Mouse (Mus musculus): ENCODE results near the gene Gm49392. TPM values are rescaled to one million over a fixed set of nuclear protein-coding genes. Genes with fewer than 3 reads are reported as not detected.
"Not testable (repeated sequence)": the region's sequence is repeated elsewhere in the genome, so short reads cannot be mapped to it uniquely, and the experiment has no call there.

Gene Gm49392
- under 1 TPM; 0.32 to 0.74 TPM for total RNA-seq (2021)
- long read RNA-seq, experiment 1, result 0 reads
- long read RNA-seq, experiment 2, result 0 reads

GRCm38 (mm10) chr13:60896794-60897193 lies at the start of gene Gm49392:
TSS of gene Gm49392 (minus strand) at chr13:60896894.
- DNase-seq, result not testable (repeated sequence)

DNA sequence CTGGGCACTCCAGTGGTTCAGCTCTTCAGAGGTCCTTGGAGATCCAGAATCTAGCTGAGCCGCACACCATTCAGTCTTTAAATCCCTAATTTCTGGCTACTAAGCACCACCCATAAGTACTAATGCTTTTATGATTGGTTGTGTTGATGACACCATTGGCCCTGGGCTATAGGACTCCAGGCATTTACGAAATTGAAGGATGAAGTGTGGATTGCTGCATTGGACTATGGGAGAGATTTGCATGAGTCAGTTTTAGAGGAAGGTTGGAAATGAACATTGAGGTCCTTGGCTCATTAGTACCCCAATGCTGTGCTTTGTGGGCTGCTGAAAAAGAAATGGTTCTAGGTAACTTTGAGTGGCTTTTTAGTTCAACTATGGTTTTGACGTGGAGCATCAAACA lies 45.2 kb upstream of the Gm49392 start, which contains the start of gene Tpbpa:
Tpbpa (minus strand) TSS at position 101 of the 400 bp plus-strand sequence.
- not testable (repeated sequence) for DNase-seq

GRCm38 (mm10) chr13:60936500-60936901 lies 39.8 kb upstream of the Gm49392 start, which contains the start of the genes Gm49391 and Ctla2a:
TSS of gene Gm49391 (minus strand) at chr13:60936571.
TSS of gene Ctla2a (minus strand) at chr13:60936625.
- DNase-seq, result peak; percentile 28

DNA sequence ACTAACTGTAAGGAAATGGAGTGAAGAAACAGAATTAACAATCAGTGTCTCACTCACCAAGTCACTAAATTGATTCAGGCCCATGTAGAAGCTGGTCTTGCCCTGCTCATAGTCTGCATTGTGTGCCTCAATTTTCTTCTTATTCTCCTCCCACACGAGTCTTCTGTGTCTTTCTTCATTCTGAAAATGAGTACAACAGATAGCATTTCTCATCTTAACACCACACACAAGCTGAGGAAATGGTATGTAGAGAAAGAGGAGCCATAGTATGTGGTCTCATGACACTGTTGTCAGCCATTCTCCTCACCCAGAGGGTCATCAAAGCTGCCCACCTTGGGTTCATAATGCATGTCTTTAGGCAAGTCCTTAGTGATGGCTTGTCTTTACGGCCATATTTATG lies 38.8 kb upstream of the Gm49392 start, which contains the start of gene Gm49393:
Gm49393 (minus strand) TSS at position 101 of the 400 bp plus-strand sequence.
- not testable (repeated sequence) for DNase-seq

GRCm38 (mm10) chr13:60904780-60905179 lies 8.1 kb upstream of the Gm49392 start, which contains the start of gene Tpbpb:
TSS of gene Tpbpb (minus strand) at chr13:60904880.
- not testable (repeated sequence) for DNase-seq

DNA sequence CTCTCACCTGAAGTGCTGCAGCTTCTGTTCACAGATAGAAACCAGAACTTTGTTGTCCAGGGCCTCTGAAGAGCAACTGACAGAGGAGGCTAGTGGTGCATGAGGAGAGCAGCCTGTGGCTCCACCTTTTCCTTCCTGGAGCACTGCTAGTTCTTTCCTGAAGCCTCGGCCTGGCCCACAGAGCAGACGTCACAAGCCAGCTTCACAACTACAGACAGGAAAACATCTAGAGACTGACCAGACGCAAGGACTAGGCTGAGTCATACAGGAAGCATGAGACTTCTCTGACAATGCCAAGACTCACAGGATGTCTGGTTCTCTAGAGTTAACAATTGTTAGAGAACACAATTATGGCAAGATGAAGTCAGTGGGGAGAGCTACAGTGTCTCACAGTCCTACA lies 634 bp upstream of the Gm49392 start, which contains the start of gene Ctla2b:
Ctla2b (minus strand) TSS at position 120 of the 400 bp plus-strand sequence.
- DNase-seq, result peak; percentile 67

DNA sequence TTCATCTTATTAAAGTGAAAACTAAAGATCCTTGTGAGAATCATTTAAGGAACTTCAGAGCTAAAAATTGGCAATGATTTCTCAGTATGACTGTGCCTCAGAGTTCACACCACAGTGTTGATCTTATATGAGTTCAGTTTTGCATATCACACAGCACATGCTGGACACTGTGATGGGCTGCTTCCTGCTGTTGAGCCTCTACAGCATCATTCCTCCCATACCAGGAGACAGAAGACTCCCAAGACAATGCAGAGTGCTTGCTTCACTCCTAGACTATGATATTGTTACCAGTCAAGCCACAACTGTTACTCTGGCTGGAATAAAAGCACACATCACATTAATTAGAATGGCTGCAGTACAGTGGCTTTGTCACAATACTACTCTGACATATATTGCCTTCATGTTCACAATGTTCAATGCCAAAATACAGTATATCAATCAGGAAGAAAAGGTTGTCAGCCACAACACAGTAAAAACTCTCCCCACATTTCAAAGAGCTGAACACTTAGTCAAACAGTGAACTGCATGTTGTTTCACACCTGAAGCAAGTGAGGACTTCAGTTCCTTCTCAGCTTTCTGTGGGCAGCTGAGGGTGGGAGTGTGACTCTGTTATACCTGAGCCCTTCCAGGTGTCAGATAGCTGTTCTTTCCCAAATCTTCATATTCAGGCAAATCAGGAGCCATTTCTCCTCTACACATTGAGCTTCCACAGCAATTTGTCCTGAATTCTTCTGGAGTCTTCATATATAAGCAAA lies 1.1 kb downstream of the Gm49392 start:
- DNase-seq, result no peak

- DNase-seq, result no peak
Measured at GRCm38 (mm10) chr13:60892301-60892700, 4.4 kb downstream of the Gm49392 start.

- DNase-seq, result no peak
Measured at GRCm38 (mm10) chr13:60864281-60864680, 32.4 kb downstream of the Gm49392 start, which contains the start of gene 4930486L24Rik. TSS of gene 4930486L24Rik (minus strand) at chr13:60864475.

DNA sequence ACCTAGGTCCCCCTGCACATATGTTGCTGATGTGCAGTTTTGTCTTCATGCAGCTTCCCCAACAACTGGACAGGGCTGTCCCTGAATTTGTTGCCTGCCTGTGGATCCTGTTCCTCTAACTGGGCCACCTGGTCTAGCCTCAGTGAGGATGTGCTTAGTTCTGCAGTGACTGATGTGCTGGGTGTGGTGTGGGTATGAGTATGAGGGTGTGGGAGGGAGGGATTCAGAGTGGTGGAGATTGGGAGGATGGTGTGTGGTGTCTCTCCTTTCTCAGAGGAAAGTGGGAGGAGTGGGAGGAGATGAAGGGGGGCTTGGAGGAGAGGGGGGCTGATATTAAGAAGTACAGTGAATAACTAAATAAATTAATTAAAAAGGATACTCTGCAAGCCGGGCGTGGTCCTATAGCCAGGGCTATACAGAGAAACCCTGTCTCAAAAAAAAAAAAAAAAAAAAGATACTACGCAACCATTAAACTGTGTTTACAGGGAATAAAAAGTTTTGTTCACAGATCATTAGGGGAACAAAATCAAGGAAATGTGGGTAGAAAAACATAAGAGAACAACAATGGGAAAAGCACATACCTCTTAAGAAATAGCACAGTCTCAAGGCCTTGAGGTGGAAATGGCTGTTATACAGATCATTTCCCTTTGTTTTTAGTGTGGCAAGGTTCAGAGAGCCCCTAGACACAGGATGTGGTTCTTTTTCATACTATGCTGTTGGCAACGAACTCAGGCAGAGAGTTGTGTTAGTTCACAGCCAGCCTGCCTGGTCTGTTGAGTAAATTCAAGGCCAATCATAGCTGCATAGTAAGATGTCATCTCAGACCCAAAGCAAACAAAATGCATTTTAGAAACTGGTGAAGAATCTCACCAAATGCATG lies 48.2 kb downstream of the Gm49392 start:
- DNase-seq, result no peak

DNA sequence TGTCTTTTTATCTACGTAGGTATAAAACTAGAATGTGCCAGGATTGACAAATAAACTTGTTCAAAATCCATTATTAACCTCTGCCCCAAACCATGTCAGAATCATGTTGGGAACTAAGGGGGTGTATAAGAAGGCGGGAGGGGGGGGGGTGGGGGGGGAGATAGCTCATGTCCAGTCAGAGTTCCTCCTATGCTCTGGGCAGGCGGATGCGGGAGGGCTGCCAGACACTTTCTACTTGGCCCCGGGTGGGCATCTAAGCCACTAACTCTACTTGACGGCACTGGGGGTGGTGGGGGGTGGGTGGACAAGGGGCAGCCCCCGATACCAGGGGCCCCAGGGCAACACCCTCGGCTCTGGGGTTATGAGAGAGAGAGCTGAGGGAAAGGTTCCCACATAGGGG lies 53.5 kb downstream of the Gm49392 start:
- DNase-seq, result no peak

GRCm38 (mm10) chr13:60842703-60843102 lies 54.0 kb downstream of the Gm49392 start:
- DNase-seq, result no peak

DNA sequence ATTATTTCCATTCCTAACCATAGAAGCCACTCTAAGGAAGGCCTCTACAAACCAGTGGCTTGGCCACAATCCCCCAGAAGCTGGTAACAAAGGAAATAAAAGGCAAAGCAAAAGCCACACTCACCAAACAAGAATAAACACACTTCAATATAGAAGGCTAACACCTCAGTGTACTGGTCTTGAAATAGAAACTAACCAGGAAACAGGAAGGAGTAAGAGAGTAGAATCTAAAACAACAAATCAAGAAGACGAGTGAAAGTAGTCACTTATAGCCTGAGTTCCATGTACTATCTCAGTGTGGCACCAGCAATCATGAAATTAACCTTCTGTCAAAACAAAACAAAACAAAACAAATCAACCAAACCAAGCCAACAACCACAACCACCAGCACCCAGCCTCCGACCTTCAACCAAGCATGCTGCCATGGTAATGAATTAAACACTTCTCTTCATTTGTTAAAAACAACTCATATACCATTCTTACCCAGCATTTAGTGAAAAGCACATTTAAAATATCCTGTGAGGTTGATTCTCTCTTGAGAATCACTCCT lies 57.3 kb downstream of the Gm49392 start:
- no peak for DNase-seq

DNA sequence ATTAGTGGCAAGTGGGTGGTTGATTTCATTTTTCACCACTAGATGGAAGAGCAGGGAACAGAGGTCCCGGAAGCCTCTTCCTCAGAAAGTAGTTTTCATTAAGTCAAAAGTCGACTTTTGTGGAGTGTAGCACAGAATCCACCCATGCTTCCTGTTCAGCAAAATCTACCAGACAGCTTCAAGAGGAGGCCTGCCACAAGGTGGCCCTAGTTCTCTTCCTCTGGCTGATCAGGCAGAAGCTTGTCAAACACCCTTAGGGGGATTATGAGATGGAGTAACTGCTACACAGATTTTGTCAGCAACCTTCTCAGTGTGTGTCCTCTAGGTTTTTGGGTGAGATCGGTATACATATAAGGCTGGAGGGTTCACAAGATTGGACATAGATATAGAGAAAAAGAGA lies 70.6 kb downstream of the Gm49392 start:
- no peak for DNase-seq

GRCm38 (mm10) chr13:60820486-60821175 lies 76.1 kb downstream of the Gm49392 start:
- no peak for DNase-seq

GRCm38 (mm10) chr13:60819469-60819868 lies 77.2 kb downstream of the Gm49392 start:
- no peak for DNase-seq

- no peak for DNase-seq
Measured at GRCm38 (mm10) chr13:60813722-60814121, 83.0 kb downstream of the Gm49392 start.

- DNase-seq, result no peak
Measured at GRCm38 (mm10) chr13:60812768-60813167, 83.9 kb downstream of the Gm49392 start.

- DNase-seq, result no peak
Measured at GRCm38 (mm10) chr13:60809690-60810089, 87.0 kb downstream of the Gm49392 start.

GRCm38 (mm10) chr13:60802749-60803148 lies 93.9 kb downstream of the Gm49392 start, which contains the start of gene Ctsll3:
TSS of gene Ctsll3 (minus strand) at chr13:60802849.
- DNase-seq, result no peak

All from gastrocnemius, postnatal 25 days (tissue).